Mouse (Mus musculus) hindbrain, embryonic 12.5 days (tissue): ENCODE measurements around the gene Rpia. TPM values are rescaled to one million over a fixed set of nuclear protein-coding genes. Genes with fewer than 3 reads are reported as not detected.

Source experiments
- polyA plus RNA-seq: library from polyadenylated mRNA; unstranded; fragments of >200 nt; fragmentation: Nextera tagmentation; extraction: Ambion mirVana; gene quantifications from 2 replicates; pipeline ENCODE4 v1.2.1, GENCODE M21; 2016

The Rpia gene
- polyA plus RNA-seq, 1 experiment from 2014 or later: 3.2 TPM

Other genes starting within 250 kb of the Rpia start
- gene Eif2ak3, start 52.3 kb upstream of the Rpia start, polyA plus RNA-seq: 16.1 and 17.6 TPM in 2 replicates
- not detected in 2 replicates for gene Tex37, start 126.7 kb upstream of the Rpia start, polyA plus RNA-seq
- not detected in 2 replicates for gene Foxi3, start 164.3 kb upstream of the Rpia start, polyA plus RNA-seq